Mouse (Mus musculus): ENCODE measurements around the gene Zp3r. TPM values are rescaled to one million over a fixed set of nuclear protein-coding genes. Genes with fewer than 3 reads are reported as not detected.

Gene Zp3r
- polyA plus RNA-seq, 1 experiment from 2014 or later, result not detected

DNA sequence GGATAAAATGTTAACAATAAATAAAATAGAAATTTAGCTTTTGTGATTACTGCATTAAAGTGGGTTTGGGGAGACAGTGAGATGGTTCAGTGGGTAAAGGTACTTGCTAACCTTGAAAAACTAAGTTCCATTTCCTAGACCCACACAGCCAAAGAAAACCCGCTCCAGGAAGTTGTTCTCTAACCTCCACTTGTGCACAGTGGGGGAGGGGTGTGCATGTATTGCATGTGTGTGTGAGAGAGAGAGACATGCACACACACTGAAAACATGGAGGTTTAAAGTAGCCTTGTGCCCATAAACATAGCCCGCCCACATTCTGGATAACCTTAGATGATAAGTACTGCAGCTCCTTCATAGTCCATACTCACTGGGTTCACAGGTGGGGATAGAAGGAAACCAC lies 33.1 kb downstream of the Zp3r start:
- Histone ChIP-seq H3K9ac (ENCODE audit: low read length) (no peak overlapping the region), H3K4me3 (ENCODE audit: low read depth, low read length) (no peak overlapping the region), H3K27me3 (ENCODE audit: control insufficient read depth, insufficient read depth, low read length) (no peaks in the 10 kb centered on the region), H3K4me1 (replicated peaks; ENCODE audit: control insufficient read depth, insufficient read depth, low read length) (no peaks in the 10 kb centered on the region), H3K4me2 (ENCODE audit: low read depth, low read length, severe bottlenecking) (no peak overlapping the region), H3K36me3 (ENCODE audit: control insufficient read depth, insufficient read depth, low read length) (no peaks in the 10 kb centered on the region), H3K9me3 (ENCODE audit: control insufficient read depth, low read length) (no peaks in the 10 kb centered on the region), H3K27ac (ENCODE audit: low read depth, low read length) (no peak overlapping the region)
- WGBS, result 96% methylated on average over 2 of the region's 2 CpGs
- no peak for ATAC-seq (replicated peaks; ENCODE audit: low FRiP score)
- no peak for DNase-seq (ENCODE audit: low spot score)

DNA sequence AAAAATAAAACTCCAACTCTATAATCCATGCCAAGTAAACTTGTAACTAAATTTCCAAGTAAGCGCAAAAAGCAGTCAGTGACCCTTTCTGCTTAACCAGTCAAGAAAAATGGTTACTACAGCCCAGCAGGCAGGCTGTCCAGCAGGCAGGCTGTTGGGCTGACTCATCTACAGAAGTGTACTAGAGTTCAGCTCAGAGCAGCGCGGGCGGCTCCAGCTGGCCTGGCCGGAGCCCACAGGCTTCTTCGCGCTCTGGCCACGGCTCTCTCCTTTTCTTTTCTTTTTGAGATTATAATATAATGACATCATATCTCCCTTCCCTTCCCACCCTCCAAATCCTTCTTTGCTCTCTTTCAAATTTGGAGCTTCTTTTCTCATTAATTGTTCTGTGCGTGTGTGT lies 40.8 kb downstream of the Zp3r start:
- Histone ChIP-seq H3K4me3 (ENCODE audit: low read depth, low read length) (no peak overlapping the region), H3K27me3 (ENCODE audit: control insufficient read depth, insufficient read depth, low read length) (no peaks in the 10 kb centered on the region), H3K9me3 (ENCODE audit: control insufficient read depth, low read length) (no peaks in the 10 kb centered on the region), H3K36me3 (ENCODE audit: control insufficient read depth, insufficient read depth, low read length) (no peaks in the 10 kb centered on the region), H3K4me1 (replicated peaks; ENCODE audit: control insufficient read depth, insufficient read depth, low read length) (no peaks in the 10 kb centered on the region), H3K9ac (ENCODE audit: low read length) (no peak overlapping the region), H3K27ac (ENCODE audit: low read depth, low read length) (no peak overlapping the region), H3K4me2 (ENCODE audit: low read depth, low read length, severe bottlenecking) (no peak overlapping the region)
- ATAC-seq (replicated peaks; ENCODE audit: low FRiP score), result no peak
- no peak for DNase-seq (ENCODE audit: low spot score)
- WGBS, result 90% methylated on average over 9 of the region's 9 CpGs

DNA sequence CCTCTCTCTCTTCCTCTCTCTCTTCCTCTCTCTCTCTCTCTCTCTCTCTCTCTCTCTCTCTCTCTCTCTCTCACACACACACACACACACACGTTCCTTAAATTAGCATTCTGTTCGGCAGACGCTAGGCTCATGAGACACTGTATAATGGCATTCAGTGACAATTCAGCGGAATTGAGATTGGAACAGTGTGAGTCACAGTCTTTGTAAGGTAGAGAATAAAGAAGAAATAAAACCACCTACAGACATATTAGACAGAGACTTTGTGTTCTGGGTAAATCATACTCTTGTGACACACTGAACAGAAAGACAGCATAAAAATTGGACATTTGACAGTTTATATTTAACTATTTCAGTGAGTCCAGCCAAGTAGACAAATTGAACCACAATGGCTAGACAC lies 53.0 kb downstream of the Zp3r start:
- no peak overlapping the region for H3K4me3 ChIP-seq (ENCODE audit: low read depth, low read length)
- ATAC-seq (replicated peaks; ENCODE audit: low FRiP score), result no peak
- no peak for DNase-seq (ENCODE audit: low spot score)
- H3K4me1 ChIP-seq (replicated peaks; ENCODE audit: control insufficient read depth, insufficient read depth, low read length), result no peaks in the 10 kb centered on the region
- no peak overlapping the region for H3K27ac ChIP-seq (ENCODE audit: low read depth, low read length)
- 68% methylated on average over 4 of the region's 4 CpGs for WGBS
- no peaks in the 10 kb centered on the region for H3K27me3 ChIP-seq (ENCODE audit: control insufficient read depth, insufficient read depth, low read length)
- no peak overlapping the region for H3K9ac ChIP-seq (ENCODE audit: low read length)
- H3K9me3 ChIP-seq (ENCODE audit: control insufficient read depth, low read length), result no peaks in the 10 kb centered on the region
- no peaks in the 10 kb centered on the region for H3K36me3 ChIP-seq (ENCODE audit: control insufficient read depth, insufficient read depth, low read length)
- no peak overlapping the region for H3K4me2 ChIP-seq (ENCODE audit: low read depth, low read length, severe bottlenecking)

DNA sequence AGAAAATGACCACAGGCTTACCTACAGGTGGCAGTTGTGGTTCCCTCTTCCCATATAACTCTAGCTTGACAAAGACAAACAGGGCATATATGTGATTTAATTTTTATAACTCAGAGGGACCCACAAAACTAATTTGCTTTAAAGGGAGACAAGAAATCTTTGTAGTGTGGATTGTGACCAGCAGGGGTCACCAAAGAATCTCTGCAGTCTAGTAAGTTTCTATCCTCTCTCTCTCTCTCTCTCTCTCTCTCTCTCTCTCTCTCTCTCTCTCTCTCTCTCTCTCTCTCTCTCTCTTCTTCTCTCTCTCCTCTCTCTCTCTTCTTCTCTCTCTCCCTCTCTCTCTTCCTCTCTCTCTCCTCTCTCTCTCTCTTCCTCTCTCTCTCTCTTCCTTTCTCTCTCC lies 53.5 kb downstream of the Zp3r start:
- no peak for DNase-seq (ENCODE audit: low spot score)

DNA sequence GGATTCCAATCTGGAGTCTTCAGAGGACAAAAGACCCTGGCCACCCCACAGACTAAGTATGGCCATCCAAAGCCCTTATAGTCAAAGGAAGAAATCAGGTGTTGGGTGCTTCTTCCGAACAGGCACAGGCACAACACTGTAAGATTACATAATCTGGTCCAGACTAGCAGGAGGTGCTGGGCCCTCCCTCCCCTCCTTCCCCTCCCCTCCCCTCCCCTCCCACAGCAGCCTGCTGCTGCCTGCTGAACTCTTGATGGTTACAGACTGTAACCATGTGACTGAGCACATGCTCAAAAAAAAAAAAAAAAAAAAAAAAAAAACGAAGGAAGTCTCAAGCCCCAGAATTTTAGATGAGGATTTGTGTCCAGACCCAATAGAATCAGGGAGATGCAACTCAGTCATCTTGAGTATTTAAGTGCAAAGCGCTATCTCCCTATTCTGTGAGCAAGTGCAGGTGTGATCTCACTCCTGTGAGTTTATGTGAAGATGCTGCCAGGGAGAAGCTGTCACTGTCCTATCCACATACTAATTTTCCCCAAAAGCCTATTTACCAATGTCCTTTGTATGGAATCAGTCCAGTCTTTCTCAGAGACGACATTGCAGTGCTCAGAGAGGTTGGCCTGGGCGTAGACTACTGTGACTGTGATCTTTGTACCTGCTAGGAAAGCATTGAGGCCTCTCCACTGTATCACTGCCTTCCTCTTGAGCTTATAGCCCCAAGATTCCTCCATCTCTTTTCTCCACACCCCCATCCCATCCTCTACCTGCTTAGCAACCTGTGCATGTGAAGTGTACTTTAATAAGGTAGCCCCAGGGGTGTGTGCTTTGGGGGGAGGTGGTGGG lies 77.8 kb downstream of the Zp3r start:
- no peaks in the 10 kb centered on the region for H3K4me1 ChIP-seq (replicated peaks; ENCODE audit: control insufficient read depth, insufficient read depth, low read length)
- DNase-seq (ENCODE audit: low spot score), result no peak
- H3K27ac ChIP-seq (ENCODE audit: low read depth, low read length), result no peak overlapping the region
- H3K9ac ChIP-seq (ENCODE audit: low read length), result no peak overlapping the region
- no peaks in the 10 kb centered on the region for H3K36me3 ChIP-seq (ENCODE audit: control insufficient read depth, insufficient read depth, low read length)
- no peak overlapping the region for H3K4me3 ChIP-seq (ENCODE audit: low read depth, low read length)
- H3K4me2 ChIP-seq (ENCODE audit: low read depth, low read length, severe bottlenecking), result no peak overlapping the region
- H3K27me3 ChIP-seq (ENCODE audit: control insufficient read depth, insufficient read depth, low read length), result no peaks in the 10 kb centered on the region
- WGBS, result 82% methylated on average over 5 of the region's 5 CpGs
- no peak for ATAC-seq (replicated peaks; ENCODE audit: low FRiP score)
- no peaks in the 10 kb centered on the region for H3K9me3 ChIP-seq (ENCODE audit: control insufficient read depth, low read length)

More for the DNA sequence above, 53.5 kb downstream of the Zp3r start:
- H3K36me3 ChIP-seq (ENCODE audit: control insufficient read depth, insufficient read depth, low read length), result no peaks in the 10 kb centered on the region
- no peaks in the 10 kb centered on the region for H3K27me3 ChIP-seq (ENCODE audit: control insufficient read depth, insufficient read depth, low read length)
- H3K4me1 ChIP-seq (replicated peaks; ENCODE audit: control insufficient read depth, insufficient read depth, low read length), result no peaks in the 10 kb centered on the region
- H3K27ac ChIP-seq (ENCODE audit: low read depth, low read length), result no peak overlapping the region
- no peak overlapping the region for H3K9ac ChIP-seq (ENCODE audit: low read length)
- H3K4me2 ChIP-seq (ENCODE audit: low read depth, low read length, severe bottlenecking), result no peak overlapping the region
- no peak overlapping the region for H3K4me3 ChIP-seq (ENCODE audit: low read depth, low read length)
- no peak for ATAC-seq (replicated peaks; ENCODE audit: low FRiP score)
- H3K9me3 ChIP-seq (ENCODE audit: control insufficient read depth, low read length), result no peaks in the 10 kb centered on the region

DNA sequence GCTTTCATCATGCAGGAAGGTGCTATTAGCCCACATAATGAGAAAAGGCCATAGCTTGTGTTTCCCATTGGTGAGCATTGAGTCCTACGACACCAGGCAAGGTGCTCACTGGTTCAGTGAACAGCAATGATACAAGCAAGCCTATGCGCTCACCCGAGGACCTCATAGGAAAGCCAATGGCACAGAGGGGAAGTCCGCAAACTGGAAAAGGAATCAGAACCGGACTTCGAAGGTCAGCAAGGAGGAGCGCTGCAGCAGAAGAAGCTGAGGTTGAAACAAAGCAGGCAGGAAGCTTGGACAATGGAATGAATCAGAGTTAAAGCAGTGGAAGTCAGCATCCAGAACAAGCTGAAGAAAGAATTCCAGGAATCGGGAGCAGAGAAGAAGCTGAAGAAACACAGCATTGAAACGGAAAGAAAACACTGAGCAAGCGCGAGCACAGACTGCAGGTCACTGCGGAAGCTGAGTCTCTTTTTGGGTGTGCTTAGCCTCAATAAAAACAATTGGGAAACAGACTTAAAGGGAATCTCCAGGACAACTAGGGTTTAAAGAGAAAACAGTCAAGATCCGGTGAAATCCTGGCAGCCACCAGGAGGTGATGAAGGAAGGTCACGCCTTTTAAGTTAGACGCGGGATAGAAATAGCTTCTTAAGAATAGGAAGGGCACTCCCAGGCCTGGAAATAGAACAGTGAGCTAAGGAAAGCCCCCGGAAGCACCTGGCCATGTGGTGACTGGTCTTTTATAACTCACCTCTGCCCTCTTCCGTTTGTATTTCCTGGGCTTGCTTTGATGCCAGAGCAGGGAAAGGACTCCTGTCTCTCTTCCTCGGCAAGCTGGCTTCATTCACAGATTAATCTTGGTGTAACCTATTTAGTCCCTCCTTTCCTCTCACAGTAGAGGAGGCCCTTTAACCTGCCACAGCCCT lies 78.9 kb downstream of the Zp3r start:
- no peak overlapping the region for H3K27ac ChIP-seq (ENCODE audit: low read depth, low read length)
- no peak overlapping the region for H3K4me2 ChIP-seq (ENCODE audit: low read depth, low read length, severe bottlenecking)
- ATAC-seq (replicated peaks; ENCODE audit: low FRiP score) (no peak), DNase-seq (ENCODE audit: low spot score) (no peak)
- no peaks in the 10 kb centered on the region for H3K27me3 ChIP-seq (ENCODE audit: control insufficient read depth, insufficient read depth, low read length)
- H3K36me3 ChIP-seq (ENCODE audit: control insufficient read depth, insufficient read depth, low read length), result no peaks in the 10 kb centered on the region
- no peak overlapping the region for H3K4me3 ChIP-seq (ENCODE audit: low read depth, low read length)
- WGBS, result 74% methylated on average over 19 of the region's 19 CpGs
- no peaks in the 10 kb centered on the region for H3K4me1 ChIP-seq (replicated peaks; ENCODE audit: control insufficient read depth, insufficient read depth, low read length)
- H3K9ac ChIP-seq (ENCODE audit: low read length), result no peak overlapping the region
- H3K9me3 ChIP-seq (ENCODE audit: control insufficient read depth, low read length), result no peaks in the 10 kb centered on the region

DNA sequence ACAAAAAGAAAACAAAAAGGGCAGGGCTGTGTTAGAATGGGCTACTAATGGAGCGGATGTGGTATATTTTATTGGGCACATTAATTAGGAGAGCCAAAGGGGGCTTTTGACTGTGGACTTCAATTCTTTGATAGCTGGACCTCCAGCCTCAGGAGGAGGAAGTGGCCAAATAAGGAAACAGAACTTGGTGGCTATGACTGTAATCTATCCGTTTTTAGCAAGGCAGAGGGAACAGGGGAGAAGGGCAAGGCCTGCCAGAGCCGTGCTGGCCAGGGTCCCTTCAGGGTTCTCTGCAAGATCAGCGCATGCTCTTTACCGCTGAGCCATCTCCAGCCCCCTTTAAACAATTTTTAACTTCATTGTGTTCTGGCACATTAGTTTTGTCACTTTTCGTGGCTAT lies 79.7 kb downstream of the Zp3r start:
- no peak overlapping the region for H3K9ac ChIP-seq (ENCODE audit: low read length)
- no peak overlapping the region for H3K4me2 ChIP-seq (ENCODE audit: low read depth, low read length, severe bottlenecking)
- ATAC-seq (replicated peaks; ENCODE audit: low FRiP score) (no peak), DNase-seq (ENCODE audit: low spot score) (no peak)
- H3K27me3 ChIP-seq (ENCODE audit: control insufficient read depth, insufficient read depth, low read length), result no peaks in the 10 kb centered on the region
- H3K4me1 ChIP-seq (replicated peaks; ENCODE audit: control insufficient read depth, insufficient read depth, low read length), result no peaks in the 10 kb centered on the region
- no peaks in the 10 kb centered on the region for H3K36me3 ChIP-seq (ENCODE audit: control insufficient read depth, insufficient read depth, low read length)
- H3K4me3 ChIP-seq (ENCODE audit: low read depth, low read length), result no peak overlapping the region
- 79% methylated on average over 6 of the region's 6 CpGs for WGBS
- H3K27ac ChIP-seq (ENCODE audit: low read depth, low read length), result no peak overlapping the region
- no peaks in the 10 kb centered on the region for H3K9me3 ChIP-seq (ENCODE audit: control insufficient read depth, low read length)

DNA sequence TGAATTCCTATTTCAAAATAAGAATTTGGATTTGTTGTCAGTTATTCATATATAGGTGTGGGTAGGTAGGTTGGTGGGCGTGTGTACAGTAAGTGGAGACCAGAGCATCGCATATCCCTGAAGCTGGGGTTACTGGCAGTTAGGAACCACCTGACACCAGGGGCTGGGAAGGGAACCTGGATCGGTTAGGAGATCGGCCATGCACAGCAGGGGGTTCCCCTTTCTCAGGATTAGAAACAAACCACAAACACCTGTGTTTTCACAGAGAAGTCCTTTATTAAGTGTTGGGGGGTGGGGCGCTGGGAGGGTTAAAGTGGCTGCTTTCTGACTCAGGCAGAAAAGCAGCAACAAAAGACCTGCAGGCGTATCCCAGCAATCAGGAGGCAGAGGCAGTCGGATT lies 80.3 kb downstream of the Zp3r start:
- ATAC-seq (replicated peaks; ENCODE audit: low FRiP score) (no peak), DNase-seq (ENCODE audit: low spot score) (no peak)
- no peaks in the 10 kb centered on the region for H3K9me3 ChIP-seq (ENCODE audit: control insufficient read depth, low read length)
- no peaks in the 10 kb centered on the region for H3K27me3 ChIP-seq (ENCODE audit: control insufficient read depth, insufficient read depth, low read length)
- no peak overlapping the region for H3K4me2 ChIP-seq (ENCODE audit: low read depth, low read length, severe bottlenecking)
- WGBS, result 58% methylated on average over 7 of the region's 7 CpGs
- H3K4me1 ChIP-seq (replicated peaks; ENCODE audit: control insufficient read depth, insufficient read depth, low read length), result no peaks in the 10 kb centered on the region
- no peak overlapping the region for H3K4me3 ChIP-seq (ENCODE audit: low read depth, low read length)
- no peaks in the 10 kb centered on the region for H3K36me3 ChIP-seq (ENCODE audit: control insufficient read depth, insufficient read depth, low read length)
- no peak overlapping the region for H3K27ac ChIP-seq (ENCODE audit: low read depth, low read length)
- no peak overlapping the region for H3K9ac ChIP-seq (ENCODE audit: low read length)
